Mouse (Mus musculus) cortical plate, adult 2 months (tissue): ENCODE measurements around the gene Hapln2.

Experiments
- CTCF ChIP-seq: fragments of 200-500 bp; IDR thresholded peaks from 2 replicates; pipeline ENCODE4 v1.5.1; 2011; ENCODE audit warnings: mild to moderate bottlenecking, control low read depth, low read length; ENCODE audit not compliant: insufficient read depth; ENCODE audit errors: extremely low read depth
- POLR2A ChIP-seq: fragments of 200-500 bp; IDR thresholded peaks from 2 replicates; pipeline ENCODE4 v1.6.1; 2011; ENCODE audit warnings: mild to moderate bottlenecking, low read length, control low read depth; ENCODE audit not compliant: insufficient read depth; ENCODE audit errors: extremely low read depth

GRCm38 (mm10) chr3:87980728-87981127 lies 46.7 kb downstream of the Hapln2 start:
- TF ChIP-seq CTCF: no peak
- TF ChIP-seq POLR2A: no peak
